Mouse (Mus musculus) adrenal gland, adult 10 weeks (tissue): Measurements from ENCODE around the gene Pmm1. TPM values are rescaled to one million over a fixed set of nuclear protein-coding genes. Genes with fewer than 3 reads are reported as not detected.

Source experiments
- polyA plus RNA-seq: library from polyadenylated mRNA; stranded (reverse); fragments of 350-450 nt; fragmentation: Illumina TruSeq; extraction: RNeasy Lipid Tissue Mini Kit (QIAGEN cat#74804); gene quantifications from one replicate; pipeline ENCODE4 v1.2.3, GENCODE M21; 2014; ENCODE audit warnings: low read depth, low replicate concordance

Pmm1 gene
- polyA plus RNA-seq = 2.3 TPM

DNA sequence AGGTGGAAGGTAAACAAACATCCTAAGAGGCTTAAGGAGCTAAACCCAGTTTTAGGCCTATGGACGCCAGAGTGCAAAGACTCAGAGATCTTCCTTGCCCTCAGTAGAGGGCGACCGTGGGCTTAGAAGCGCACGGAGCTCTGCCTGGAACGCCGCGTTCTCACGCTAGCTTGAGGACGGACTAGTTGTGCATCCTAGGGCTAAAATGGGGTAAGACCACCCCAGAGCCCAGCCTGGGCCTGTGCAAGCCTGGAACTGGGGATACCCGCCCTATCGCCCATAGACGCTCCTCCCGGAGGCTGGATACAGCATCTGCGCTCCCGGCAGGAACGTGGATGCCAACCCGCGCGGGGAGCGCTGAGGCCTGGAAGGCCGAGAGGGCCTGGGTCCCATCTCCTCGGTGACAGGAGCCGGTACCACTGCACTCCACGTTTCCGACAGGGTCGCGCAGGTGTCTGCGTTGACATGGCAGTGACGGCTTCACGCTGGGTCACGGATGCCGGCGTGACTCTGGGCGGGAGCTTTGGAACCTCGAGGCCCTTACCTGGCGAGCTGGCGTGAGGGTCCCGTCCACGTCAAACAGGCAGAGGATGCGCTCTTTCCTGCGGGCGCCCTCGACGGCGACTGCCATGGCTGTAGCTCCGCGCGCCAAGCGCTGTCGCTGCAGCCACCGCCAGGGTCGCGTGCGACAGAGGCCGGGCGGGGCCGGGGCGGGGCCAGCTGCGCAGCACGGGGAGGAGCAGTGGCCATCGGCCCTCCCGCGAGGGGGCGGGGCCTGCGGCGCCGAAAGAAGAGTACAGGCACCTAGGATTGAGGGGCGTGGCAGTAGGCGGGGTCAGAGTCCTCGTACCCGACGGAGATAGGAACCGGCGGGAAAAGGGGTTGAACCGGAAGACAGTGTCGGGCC is at the start of gene Pmm1:
TSS of gene Pmm1 (minus strand) at position 760 of the 907 bp plus-strand sequence.

DNA sequence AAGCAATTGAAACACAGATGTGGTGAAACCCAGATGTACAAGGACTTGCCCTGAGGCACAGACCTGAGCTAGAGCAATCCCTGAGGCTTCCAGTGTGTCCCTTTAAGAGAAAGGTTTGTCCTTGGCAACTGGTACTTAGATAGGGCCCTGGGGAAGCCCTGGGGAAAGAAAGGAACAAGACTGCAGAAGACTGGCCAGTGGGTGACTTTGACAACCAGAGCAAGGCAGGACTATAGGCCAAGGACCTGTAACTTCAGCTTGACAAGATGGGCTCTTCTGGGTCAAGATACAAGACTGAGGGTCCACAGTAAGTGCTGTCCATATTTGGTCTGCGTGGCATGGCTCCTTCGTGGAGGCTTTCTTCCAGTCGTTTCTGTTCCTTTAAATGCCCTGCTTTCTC is 26.9 kb upstream of the Pmm1 start, which contains the start of gene Xrcc6:
TSS of gene Xrcc6 (plus strand) at position 190 of the 400 bp plus-strand sequence.

DNA sequence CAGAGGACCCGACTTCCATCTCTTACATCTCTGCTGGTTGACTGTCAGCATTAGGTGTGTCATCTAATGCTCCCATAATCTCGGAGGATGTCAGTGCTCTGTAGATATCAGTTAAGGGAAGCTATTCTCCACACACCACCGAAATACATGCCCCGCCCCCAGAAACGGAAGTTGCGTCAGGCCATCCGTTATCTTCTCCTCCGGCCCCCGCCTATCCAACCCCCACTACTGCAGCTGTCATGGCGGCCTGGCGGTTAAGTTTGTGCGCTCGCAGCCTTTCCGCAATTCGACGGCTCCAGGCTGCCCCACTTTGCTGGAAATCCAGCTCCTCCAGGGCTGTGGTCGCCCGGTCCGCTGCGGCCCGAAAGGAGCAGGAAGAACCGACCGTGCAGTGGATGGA is 19.6 kb upstream of the Pmm1 start, which contains the start of gene 1700029P11Rik:
TSS of gene 1700029P11Rik (plus strand) at position 220 of the 400 bp plus-strand sequence.

DNA sequence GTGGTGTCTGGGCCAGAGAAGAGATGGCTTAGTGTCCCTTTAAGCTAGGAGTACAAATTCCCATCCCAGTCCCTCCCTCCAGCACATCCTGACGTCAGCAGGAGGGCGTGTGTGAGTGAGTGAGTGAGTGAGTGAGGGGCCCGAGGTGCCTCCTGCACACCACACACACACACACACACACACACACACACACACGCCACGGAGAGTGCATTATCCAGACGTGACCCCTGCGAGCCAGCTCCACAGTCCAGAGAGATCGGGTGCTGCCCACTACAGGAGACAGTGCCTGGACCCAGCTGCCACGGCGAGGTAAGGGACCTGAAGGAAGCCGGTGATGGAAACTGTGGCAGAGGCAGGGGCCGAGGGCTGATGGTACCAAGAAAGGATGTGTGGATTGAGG is 24.1 kb downstream of the Pmm1 start, which contains the start of gene Csdc2:
TSS of gene Csdc2 (plus strand) at position 81 of the 400 bp plus-strand sequence.

DNA sequence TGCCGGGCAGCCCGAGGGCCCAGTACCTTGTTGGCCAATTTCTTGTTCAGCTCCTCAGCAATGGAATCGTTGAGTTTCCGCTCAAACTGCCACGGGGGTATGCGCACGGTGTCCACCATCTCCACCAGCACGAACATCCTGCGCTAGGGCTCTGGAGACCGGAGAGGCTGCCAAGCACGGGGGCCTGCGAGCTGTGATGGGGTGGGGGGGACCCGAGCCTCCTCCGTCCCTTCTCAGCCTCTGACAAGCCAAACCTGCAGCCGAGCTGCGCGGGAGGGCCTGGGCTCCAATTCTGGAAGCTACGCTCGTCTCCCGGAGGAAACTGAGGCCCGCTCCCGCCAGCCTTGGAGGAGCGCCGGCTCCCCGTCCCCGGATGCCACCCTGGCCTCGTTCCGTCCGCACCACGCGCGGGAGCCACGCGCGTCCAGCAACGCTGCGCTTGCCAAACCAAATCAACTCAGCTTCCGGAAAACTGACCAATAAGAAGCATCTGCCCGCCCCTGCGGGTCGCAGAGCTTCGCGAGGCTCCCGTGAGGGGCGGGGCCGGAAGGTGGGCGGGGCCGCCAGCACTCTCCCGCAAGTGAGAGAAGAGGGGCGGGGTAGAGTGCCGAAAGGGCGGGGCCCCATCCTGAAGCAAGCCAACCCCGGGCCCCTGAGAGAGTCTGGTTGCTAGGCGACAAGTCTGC is 34.8 kb downstream of the Pmm1 start, which contains the start of gene Polr3h:
TSS of gene Polr3h (minus strand) at position 481 of the 686 bp plus-strand sequence.

Other genes with a start within 250 kb of the Pmm1 start
- 17.0 TPM for gene Zc3h7b, start 215.9 kb downstream of the Pmm1 start, polyA plus RNA-seq
- gene Rangap1, start 215.4 kb downstream of the Pmm1 start, polyA plus RNA-seq = 7.4 TPM
- gene Tef, start 158.5 kb downstream of the Pmm1 start, polyA plus RNA-seq = 21.1 TPM
- gene Tob2, start 102.1 kb downstream of the Pmm1 start, polyA plus RNA-seq = 15.7 TPM
- gene Phf5a, start 89.0 kb downstream of the Pmm1 start, polyA plus RNA-seq = 20.7 TPM
- gene Aco2, start 88.6 kb downstream of the Pmm1 start, polyA plus RNA-seq = 113 TPM
- gene Polr3h, start 34.7 kb downstream of the Pmm1 start, polyA plus RNA-seq = 3.6 TPM
- 0.52 TPM for gene Csdc2, start 24.2 kb downstream of the Pmm1 start, polyA plus RNA-seq
- not detected for gene 1700029P11Rik, start 19.6 kb upstream of the Pmm1 start, polyA plus RNA-seq
- gene Xrcc6, start 26.9 kb upstream of the Pmm1 start, polyA plus RNA-seq = 290 TPM
- gene Desi1, start 72.9 kb upstream of the Pmm1 start, polyA plus RNA-seq = 43.8 TPM
- 480 TPM for gene Snu13, start 86.7 kb upstream of the Pmm1 start, polyA plus RNA-seq
- gene 4930407I10Rik, start 98.2 kb upstream of the Pmm1 start, polyA plus RNA-seq = not detected
- gene Mei1, start 109.1 kb upstream of the Pmm1 start, polyA plus RNA-seq = not detected
- gene Ccdc134, start 167.0 kb upstream of the Pmm1 start, polyA plus RNA-seq = 1.9 TPM
- 14.1 TPM for gene Srebf2, start 186.3 kb upstream of the Pmm1 start, polyA plus RNA-seq